Mouse (Mus musculus): ENCODE measurements at regions not wholly inside any gene's neighbourhood (a gene's known extent, or its start where the extent isn't known, plus 50 kb on each side); places are given as distances from the start of the nearest gene placed in this dataset.

GRCm38 (mm10) chr2:81714716-81715115, 338.3 kb upstream of the Zfp804a start:
- no peak for DNase-seq

- DNase-seq = no peak
These were observed 319.5 kb upstream of the Zfp804a start for GRCm38 (mm10) chr2:81733484-81733883.

GRCm38 (mm10) chr2:81734031-81734430, 319.0 kb upstream of the Zfp804a start:
- DNase-seq = no peak

GRCm38 (mm10) chr2:81765778-81766177, 287.2 kb upstream of the Zfp804a start:
- no peak for DNase-seq

- peak in 1 of 2 experiments; percentile 6 for DNase-seq
These were observed 270.0 kb upstream of the Zfp804a start for GRCm38 (mm10) chr2:81783059-81783458.
